Mouse (Mus musculus) forebrain, embryonic 11.5 days (tissue): ENCODE results near the gene Hydin. TPM values are rescaled to one million over a fixed set of nuclear protein-coding genes. Genes with fewer than 3 reads are reported as not detected.

Experiments
- ATAC-seq: fragments of 200-750 bp; cut with Nextera tagmentation; replicated peaks from 2 replicates; pipeline ENCODE4 v1.8.0; 2017; ENCODE audit warnings: moderate TSS enrichment; ENCODE audit not compliant: low FRiP score
- DNase-seq: peaks from one replicate; pipeline ENCODE4 v3.0.0-alpha.2; 2017; ENCODE audit warnings: low spot score
- H3K27ac ChIP-seq: fragments of 300-500 bp; sonication (generic); 2 replicates; pipeline ENCODE4 v1.5.1; 2014; ENCODE audit warnings: low read depth, low read length
- H3K27me3 ChIP-seq: fragments of 300-500 bp; sonication (generic); 2 replicates; pipeline ENCODE4 v1.6.1; 2014; ENCODE audit warnings: mild to moderate bottlenecking, low read length, mixed read lengths; ENCODE audit not compliant: control insufficient read depth, insufficient read depth
- H3K36me3 ChIP-seq: fragments of 300-500 bp; sonication (generic); 2 replicates; pipeline ENCODE4 v1.6.1; 2014; ENCODE audit warnings: mild to moderate bottlenecking, low read length, moderate library complexity, mixed read lengths; ENCODE audit not compliant: control insufficient read depth, insufficient read depth
- H3K4me1 ChIP-seq: fragments of 300-500 bp; sonication (generic); replicated peaks from 2 replicates; pipeline ENCODE4 v1.6.1; 2014; ENCODE audit warnings: low read length, mixed read lengths; ENCODE audit not compliant: control insufficient read depth, insufficient read depth
- H3K4me2 ChIP-seq: fragments of 300-500 bp; sonication (generic); 2 replicates; pipeline ENCODE4 v1.6.1; 2014; ENCODE audit warnings: low read depth, mild to moderate bottlenecking, low read length, moderate library complexity, mixed read lengths; ENCODE audit not compliant: severe bottlenecking
- H3K4me3 ChIP-seq: fragments of 300-500 bp; sonication (generic); 2 replicates; pipeline ENCODE4 v1.5.1; 2014; ENCODE audit warnings: low read depth, low read length
- H3K9ac ChIP-seq: fragments of 300-500 bp; sonication (generic); 2 replicates; pipeline ENCODE4 v1.6.1; 2014; ENCODE audit warnings: low read length
- H3K9me3 ChIP-seq: fragments of 300-500 bp; sonication (generic); 2 replicates; pipeline ENCODE4 v1.6.1; 2016; ENCODE audit warnings: low read length, mixed read lengths; ENCODE audit not compliant: control insufficient read depth
- WGBS: fragments of 180-500 bp; shearing (Covaris S2); extraction: QIAGEN DNeasy Blood & Tissue Kit; methylation state at CpG from one replicate; pipeline ENCODE4 v1.1.7; 2014; 5-methylcytosine and 5-hydroxymethylcytosine counted together
- polyA plus RNA-seq: library from polyadenylated mRNA; unstranded; fragments of >200 nt; fragmentation: Nextera tagmentation; extraction: Ambion mirVana; gene quantifications from 2 replicates; pipeline ENCODE4 v1.2.1, GENCODE M21; 2014

Gene Hydin
- polyA plus RNA-seq, 1 experiment from 2014 or later, result 0.15 TPM

- H3K9me3 ChIP-seq, result no peaks in the 10 kb centered on the region
- no peaks in the 10 kb centered on the region for H3K27me3 ChIP-seq
- no peak overlapping the region for H3K4me2 ChIP-seq
- H3K4me1 ChIP-seq, result no peaks in the 10 kb centered on the region
- 78% methylated on average over 4 of the region's 4 CpGs for WGBS
- H3K36me3 ChIP-seq, result no peaks in the 10 kb centered on the region
- no peak overlapping the region for H3K4me3 ChIP-seq
- H3K9ac ChIP-seq, result no peak overlapping the region
- no peak for ATAC-seq
- no peak overlapping the region for H3K27ac ChIP-seq
- no peak for DNase-seq
These were observed 359.7 kb downstream of the Hydin start for GRCm38 (mm10) chr8:110626431-110626830.

- Histone ChIP-seq H3K27me3 (no peaks in the 10 kb centered on the region), H3K4me1 (no peaks in the 10 kb centered on the region), H3K4me3 (no peak overlapping the region), H3K9me3 (no peaks in the 10 kb centered on the region), H3K4me2 (no peak overlapping the region), H3K27ac (no peak overlapping the region), H3K9ac (no peak overlapping the region), H3K36me3 (no peaks in the 10 kb centered on the region; the same call in 1 of the 2 replicates)
- ATAC-seq (no peak), DNase-seq (peak; percentile 68)
- 68% methylated on average over 9 of the region's 9 CpGs for WGBS
These were observed 362.7 kb downstream of the Hydin start for GRCm38 (mm10) chr8:110629245-110630063.

GRCm38 (mm10) chr8:110630079-110630478 lies 363.3 kb downstream of the Hydin start:
- 93% methylated on average over 3 of the region's 3 CpGs for WGBS
- Histone ChIP-seq H3K36me3 (no peaks in the 10 kb centered on the region; the same call in 1 of the 2 replicates), H3K27me3 (no peaks in the 10 kb centered on the region), H3K27ac (no peak overlapping the region), H3K4me3 (no peak overlapping the region), H3K4me1 (no peaks in the 10 kb centered on the region), H3K9ac (no peak overlapping the region), H3K4me2 (no peak overlapping the region), H3K9me3 (no peaks in the 10 kb centered on the region)
- no peak for ATAC-seq
- DNase-seq, result no peak

DNA sequence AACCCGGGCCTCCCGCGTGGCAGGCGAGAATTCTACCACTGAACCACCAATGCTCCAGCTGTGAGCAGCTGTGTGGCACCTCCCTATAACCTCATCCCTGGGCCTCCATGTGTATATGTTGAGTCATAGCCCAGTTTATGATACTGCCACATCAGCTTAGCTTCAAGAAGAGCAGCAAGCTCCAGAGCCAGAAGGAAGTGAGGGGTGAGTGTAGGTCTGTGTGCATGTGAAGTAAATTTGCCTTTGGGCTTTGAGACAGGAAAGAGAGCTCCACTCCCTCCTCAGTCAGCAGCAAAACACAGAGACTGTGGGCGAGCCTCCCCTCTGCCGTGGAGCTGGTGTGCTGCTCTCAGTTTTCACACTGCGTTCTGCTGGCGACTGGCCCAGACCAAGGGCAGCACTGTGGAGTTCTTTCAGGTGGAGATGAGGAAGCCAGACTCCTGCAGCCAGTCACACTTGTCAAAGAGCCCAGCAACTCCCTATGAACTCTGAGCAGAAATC lies 363.8 kb downstream of the Hydin start:
- no peaks in the 10 kb centered on the region for H3K27me3 ChIP-seq
- no peaks in the 10 kb centered on the region for H3K4me1 ChIP-seq
- no peak overlapping the region for H3K9ac ChIP-seq
- no peaks in the 10 kb centered on the region for H3K9me3 ChIP-seq
- no peak overlapping the region for H3K27ac ChIP-seq
- DNase-seq, result no peak
- no peaks in the 10 kb centered on the region; the same call in 1 of the 2 replicates for H3K36me3 ChIP-seq
- H3K4me3 ChIP-seq, result no peak overlapping the region
- WGBS, result 91% methylated on average over 8 of the region's 8 CpGs
- ATAC-seq, result no peak
- H3K4me2 ChIP-seq, result no peak overlapping the region

- Histone ChIP-seq H3K9me3 (no peaks in the 10 kb centered on the region), H3K4me1 (no peaks in the 10 kb centered on the region), H3K9ac (no peak overlapping the region), H3K27ac (no peak overlapping the region), H3K27me3 (no peaks in the 10 kb centered on the region), H3K36me3 (no peaks in the 10 kb centered on the region; the same call in 1 of the 2 replicates), H3K4me2 (no peak overlapping the region), H3K4me3 (no peak overlapping the region)
- no peak for DNase-seq
- ATAC-seq, result no peak
- WGBS, result 93% methylated on average over 7 of the region's 7 CpGs
These were observed 364.4 kb downstream of the Hydin start for GRCm38 (mm10) chr8:110631201-110631600.

DNA sequence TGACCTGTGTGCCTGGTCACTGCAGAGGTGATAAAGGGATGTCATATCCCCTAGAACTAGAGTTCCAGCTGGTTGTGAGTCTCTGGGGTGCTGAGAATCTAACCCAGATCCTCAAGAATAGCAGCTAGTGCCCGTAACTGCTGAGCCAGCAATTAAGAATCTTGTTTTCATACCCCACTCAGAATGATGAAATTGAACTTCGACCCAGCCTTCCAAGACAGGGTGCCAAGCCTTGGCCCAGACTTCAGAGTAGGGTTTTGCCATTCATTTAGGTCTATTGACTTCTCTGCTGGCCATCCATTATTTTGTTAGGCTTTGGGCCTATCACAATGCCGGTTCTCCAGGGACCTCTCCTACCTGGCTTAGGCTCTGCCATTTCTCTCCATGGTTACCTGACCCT lies 367.0 kb downstream of the Hydin start:
- H3K9me3 ChIP-seq, result no peaks in the 10 kb centered on the region
- H3K9ac ChIP-seq, result no peak overlapping the region
- no peak overlapping the region for H3K27ac ChIP-seq
- ATAC-seq (no peak), DNase-seq (no peak)
- H3K4me1 ChIP-seq, result no peaks in the 10 kb centered on the region
- WGBS, result 97% methylated on average over 3 of the region's 3 CpGs
- peaks cover 4% of the 10 kb centered on the region for H3K36me3 ChIP-seq
- no peak overlapping the region for H3K4me3 ChIP-seq
- no peaks in the 10 kb centered on the region for H3K27me3 ChIP-seq
- H3K4me2 ChIP-seq, result no peak overlapping the region

DNA sequence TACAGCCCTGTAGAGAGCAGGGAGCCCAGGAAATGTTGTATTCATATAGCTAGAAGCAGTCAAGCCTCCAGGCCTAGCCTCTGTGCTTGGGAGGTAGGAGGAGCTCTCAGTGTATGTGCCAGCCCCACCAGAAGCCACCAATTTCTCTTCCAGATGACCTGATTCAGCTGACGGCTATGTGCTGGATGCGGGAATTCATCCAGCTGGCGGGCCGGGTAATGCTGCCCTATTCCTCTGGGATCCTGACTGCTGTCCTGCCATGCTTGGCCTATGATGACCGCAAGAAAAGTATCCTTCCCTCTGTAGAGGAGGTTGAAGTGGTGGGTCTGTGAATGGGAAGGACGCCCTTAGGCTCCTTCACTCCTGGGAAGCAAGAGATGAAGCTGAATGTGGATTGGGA lies 369.4 kb downstream of the Hydin start:
- Histone ChIP-seq H3K36me3 (peaks cover 4% of the 10 kb centered on the region), H3K27me3 (no peaks in the 10 kb centered on the region), H3K4me3 (no peak overlapping the region), H3K4me2 (no peak overlapping the region), H3K9me3 (no peaks in the 10 kb centered on the region), H3K4me1 (no peaks in the 10 kb centered on the region), H3K9ac (no peak overlapping the region), H3K27ac (no peak overlapping the region)
- ATAC-seq (no peak), DNase-seq (no peak)
- WGBS, result 95% methylated on average over 6 of the region's 6 CpGs

- Histone ChIP-seq H3K36me3 (no peaks in the 10 kb centered on the region; the same call in 1 of the 2 replicates), H3K9ac (no peak overlapping the region), H3K4me1 (no peaks in the 10 kb centered on the region), H3K9me3 (no peaks in the 10 kb centered on the region), H3K4me2 (no peak overlapping the region), H3K27ac (no peak overlapping the region), H3K4me3 (no peak overlapping the region), H3K27me3 (no peaks in the 10 kb centered on the region)
- DNase-seq (no peak), ATAC-seq (no peak)
- WGBS, result 92% methylated on average over 5 of the region's 5 CpGs
These were observed 375.6 kb downstream of the Hydin start for GRCm38 (mm10) chr8:110642331-110642730.

- Histone ChIP-seq H3K4me3 (no peak overlapping the region), H3K9me3 (no peaks in the 10 kb centered on the region), H3K9ac (no peak overlapping the region), H3K36me3 (no peaks in the 10 kb centered on the region; the same call in 1 of the 2 replicates), H3K27me3 (no peaks in the 10 kb centered on the region), H3K4me2 (no peak overlapping the region), H3K4me1 (no peaks in the 10 kb centered on the region), H3K27ac (no peak overlapping the region)
- 84% methylated on average over 4 of the region's 4 CpGs for WGBS
- ATAC-seq (no peak), DNase-seq (no peak)
These were observed 376.4 kb downstream of the Hydin start for GRCm38 (mm10) chr8:110643177-110643576.
